Mouse (Mus musculus) heart, embryonic 13.5 days (tissue): ENCODE results near the gene Pigu. TPM values are rescaled to one million over a fixed set of nuclear protein-coding genes. Genes with fewer than 3 reads are reported as not detected.

Experiments used
- ATAC-seq: fragments of 200-750 bp; cut with Nextera tagmentation; 2 replicates; pipeline ENCODE4 v1.8.0; 2017; ENCODE audit warnings: moderate TSS enrichment; ENCODE audit not compliant: insufficient number of reproducible peaks, low FRiP score, low TSS enrichment; ENCODE audit errors: extremely low read depth
- H3K27ac ChIP-seq: fragments of 300-500 bp; sonication (generic); replicated peaks from 2 replicates; pipeline ENCODE4 v1.5.1; 2015; ENCODE audit warnings: moderate library complexity, mild to moderate bottlenecking, inconsistent platforms
- H3K27me3 ChIP-seq: fragments of 300-500 bp; sonication (generic); replicated peaks from 2 replicates; pipeline ENCODE4 v1.6.1; 2015; ENCODE audit warnings: mild to moderate bottlenecking, inconsistent platforms
- H3K36me3 ChIP-seq: fragments of 300-500 bp; sonication (generic); 2 replicates; pipeline ENCODE4 v1.6.1; 2015; ENCODE audit warnings: mild to moderate bottlenecking, inconsistent platforms
- H3K4me1 ChIP-seq: fragments of 300-500 bp; sonication (generic); 2 replicates; pipeline ENCODE4 v1.6.1; 2015; ENCODE audit warnings: inconsistent platforms
- H3K4me2 ChIP-seq: fragments of 300-500 bp; sonication (generic); 2 replicates; pipeline ENCODE4 v1.6.1; 2015; ENCODE audit warnings: inconsistent platforms, mild to moderate bottlenecking, moderate library complexity
- H3K4me3 ChIP-seq: fragments of 300-500 bp; sonication (generic); 2 replicates; pipeline ENCODE4 v1.5.1; 2015; ENCODE audit warnings: moderate library complexity, mild to moderate bottlenecking, inconsistent platforms
- H3K9ac ChIP-seq: fragments of 300-500 bp; sonication (generic); 2 replicates; pipeline ENCODE4 v1.6.1; 2015; ENCODE audit warnings: inconsistent platforms, mild to moderate bottlenecking, moderate library complexity
- H3K9me3 ChIP-seq: fragments of 300-500 bp; sonication (generic); 2 replicates; pipeline ENCODE4 v1.6.1; 2016; ENCODE audit warnings: inconsistent platforms
- WGBS: fragments of 180-500 bp; shearing (Covaris S2); methylation state at CpG from one replicate; pipeline ENCODE4 v1.1.7; 2015; ENCODE audit warnings: mixed read lengths; 5-methylcytosine and 5-hydroxymethylcytosine counted together
- polyA plus RNA-seq: library from polyadenylated mRNA; unstranded; fragments of >200 nt; fragmentation: Nextera tagmentation; extraction: Ambion mirVana; gene quantifications from 2 replicates; pipeline ENCODE4 v1.2.1, GENCODE M21; 2015

Gene Pigu
- 53.2 and 58.8 TPM in 2 replicates for polyA plus RNA-seq

DNA sequence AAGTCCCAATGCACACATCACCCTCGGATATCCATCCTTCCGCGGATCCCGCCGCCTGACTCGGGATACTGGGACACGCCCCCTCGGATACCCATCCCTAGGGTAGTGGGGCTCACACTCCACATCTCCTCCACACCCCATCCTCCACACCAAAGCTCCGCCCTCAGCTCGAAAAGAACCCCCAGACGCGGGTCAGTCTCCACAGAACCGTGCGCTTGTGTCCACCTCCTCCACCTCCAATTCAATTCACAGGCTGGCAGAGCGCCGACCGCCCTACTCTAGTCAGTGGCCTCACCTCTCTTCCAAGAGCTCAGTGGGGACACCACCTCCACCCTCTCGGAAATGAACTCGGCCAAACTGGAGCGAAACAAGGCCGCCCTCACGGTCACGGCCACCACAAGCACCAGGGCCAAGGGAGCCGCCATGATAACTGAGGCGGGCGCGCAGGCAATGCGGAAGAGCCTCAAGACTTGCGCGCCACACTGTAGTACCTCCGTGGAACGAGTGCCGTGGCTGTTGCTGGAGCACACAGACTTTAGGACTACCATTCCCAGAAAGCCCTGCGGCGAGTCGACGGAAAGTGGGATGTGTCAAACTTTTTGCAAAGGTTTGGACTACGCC lies at the start of gene Pigu:
Pigu (minus strand) TSS at position 460 of the 621 bp plus-strand sequence.
- peak; percentile 97 for ATAC-seq
- peak within 1 kb of the TSS; percentile 90 for H3K9ac ChIP-seq
- H3K4me2 ChIP-seq = peak within 1 kb of the TSS; percentile 89
- H3K4me3 ChIP-seq = peak within 1 kb of the TSS; percentile 87
- H3K9me3 ChIP-seq = no peaks in the 10 kb centered on the region
- peak within 1 kb of the TSS; percentile 81 for H3K27ac ChIP-seq
- WGBS = 1% methylated on average over 38 of the region's 38 CpGs
- H3K36me3 ChIP-seq = no peaks in the 10 kb centered on the region
- H3K27me3 ChIP-seq = no peaks in the 10 kb centered on the region
- H3K4me1 ChIP-seq = peaks cover 17% of the 10 kb centered on the region

- Histone ChIP-seq H3K27me3 (no peaks in the 10 kb centered on the region), H3K27ac (no peak overlapping the region), H3K4me1 (peaks cover 10% of the 10 kb centered on the region), H3K4me3 (no peak overlapping the region), H3K9ac (no peak overlapping the region), H3K9me3 (no peaks in the 10 kb centered on the region), H3K36me3 (peaks cover 83% of the 10 kb centered on the region), H3K4me2 (no peak overlapping the region)
- WGBS = 80% methylated on average over 1 of the region's 1 CpGs
- ATAC-seq = no peak
Measured at GRCm38 (mm10) chr2:155404635-155405034, 47.4 kb upstream of the Pigu start.

GRCm38 (mm10) chr2:155401926-155402325 lies 44.7 kb upstream of the Pigu start:
- Histone ChIP-seq H3K4me1 (peaks cover 10% of the 10 kb centered on the region), H3K4me3 (no peak overlapping the region), H3K9ac (no peak overlapping the region), H3K4me2 (no peak overlapping the region), H3K36me3 (peaks cover 77% of the 10 kb centered on the region), H3K9me3 (no peaks in the 10 kb centered on the region), H3K27me3 (no peaks in the 10 kb centered on the region), H3K27ac (no peak overlapping the region)
- ATAC-seq = no peak
- 89% methylated on average over 4 of the region's 4 CpGs for WGBS

- Histone ChIP-seq H3K9me3 (no peaks in the 10 kb centered on the region), H3K4me3 (no peak overlapping the region), H3K27ac (no peak overlapping the region), H3K27me3 (no peaks in the 10 kb centered on the region), H3K9ac (no peak overlapping the region), H3K36me3 (peaks cover 77% of the 10 kb centered on the region), H3K4me1 (peaks cover 11% of the 10 kb centered on the region), H3K4me2 (no peak overlapping the region)
- ATAC-seq = no peak
Measured at GRCm38 (mm10) chr2:155400276-155400675, 43.0 kb upstream of the Pigu start.

DNA sequence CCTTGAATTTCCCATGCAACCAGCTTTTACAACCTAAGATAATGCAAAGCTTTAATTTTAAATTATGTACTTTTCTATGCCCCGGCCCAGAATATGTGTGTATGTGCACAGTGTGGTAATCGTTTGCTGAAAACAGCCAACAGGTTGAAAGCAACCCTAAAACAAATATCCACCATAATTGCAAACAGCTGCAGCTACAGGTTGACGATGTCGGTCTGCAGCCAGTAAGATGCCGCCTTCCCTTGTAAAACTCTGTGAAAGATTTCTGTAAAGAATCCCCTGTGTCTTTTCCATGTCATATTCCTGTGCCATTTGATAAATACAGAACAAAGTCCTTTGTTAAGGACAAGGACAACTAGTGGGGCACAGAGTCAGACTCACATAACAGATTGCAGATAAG lies 37.4 kb upstream of the Pigu start:
- no peak overlapping the region for H3K4me3 ChIP-seq
- no peaks in the 10 kb centered on the region for H3K27me3 ChIP-seq
- no peak overlapping the region for H3K9ac ChIP-seq
- WGBS = 86% methylated on average over 5 of the region's 5 CpGs
- no peak overlapping the region for H3K4me2 ChIP-seq
- ATAC-seq = no peak
- no peaks in the 10 kb centered on the region for H3K9me3 ChIP-seq
- peak overlapping the region; percentile 39 for H3K27ac ChIP-seq
- peaks cover 15% of the 10 kb centered on the region for H3K4me1 ChIP-seq
- peaks cover 72% of the 10 kb centered on the region for H3K36me3 ChIP-seq

DNA sequence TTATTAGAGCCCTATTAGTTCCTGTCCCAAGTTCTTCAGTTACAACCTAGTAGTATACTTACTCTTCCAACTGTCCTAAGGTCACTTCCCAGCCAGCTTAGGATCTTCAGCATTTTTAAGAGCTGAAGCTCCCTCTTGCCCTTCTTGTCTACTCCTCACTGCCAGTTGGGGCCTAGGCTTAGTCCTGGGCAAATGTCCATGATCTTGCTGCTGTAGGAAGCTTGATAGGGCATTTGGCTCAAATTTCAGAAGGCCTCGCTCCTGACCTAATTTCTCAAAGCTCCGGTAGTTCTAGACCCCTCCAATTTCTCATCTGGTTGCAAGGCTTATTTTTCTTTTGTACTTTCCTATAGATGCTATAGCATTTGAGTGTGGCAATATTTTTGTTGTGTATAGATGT lies 31.3 kb upstream of the Pigu start:
- Histone ChIP-seq H3K4me3 (no peak overlapping the region), H3K36me3 (peaks cover 72% of the 10 kb centered on the region), H3K9ac (0 out of 2 replicates have a peak overlapping the region, but pooled peaks have one; percentile 10), H3K4me2 (no peak overlapping the region), H3K27ac (0 out of 2 replicates have a peak overlapping the region, but pooled peaks have one; percentile 9), H3K4me1 (peaks cover 53% of the 10 kb centered on the region), H3K27me3 (no peaks in the 10 kb centered on the region), H3K9me3 (no peaks in the 10 kb centered on the region)
- 87% methylated on average over 2 of the region's 2 CpGs for WGBS
- no peak for ATAC-seq

- Histone ChIP-seq H3K36me3 (peaks cover 67% of the 10 kb centered on the region), H3K9me3 (no peaks in the 10 kb centered on the region), H3K4me2 (no peak overlapping the region), H3K4me1 (peaks cover 66% of the 10 kb centered on the region), H3K27ac (no peak overlapping the region), H3K9ac (peak overlapping the region; percentile 19; the same call in 1 of the 2 replicates), H3K4me3 (no peak overlapping the region), H3K27me3 (no peaks in the 10 kb centered on the region)
- WGBS = 64% methylated on average over 4 of the region's 4 CpGs
- no peak for ATAC-seq
Measured at GRCm38 (mm10) chr2:155387052-155387451, 29.8 kb upstream of the Pigu start.

DNA sequence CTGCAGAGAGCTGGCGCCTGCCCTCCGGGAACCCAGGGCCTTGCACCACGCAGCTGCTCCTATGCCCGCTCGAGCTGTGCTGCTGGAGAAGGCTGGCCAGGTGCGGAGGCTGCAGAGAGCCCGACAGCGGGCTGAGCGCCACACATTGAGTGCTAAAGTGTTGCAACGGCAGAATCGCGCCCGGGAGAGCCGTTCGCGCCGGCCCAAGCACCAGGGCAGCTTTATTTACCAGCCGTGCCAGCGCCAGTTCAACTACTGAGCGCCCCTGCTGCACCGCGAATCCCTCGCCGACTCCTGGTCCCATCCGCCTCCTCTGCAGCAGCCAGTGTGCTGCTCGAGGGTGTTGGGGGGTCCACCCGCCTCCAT lies 29.3 kb upstream of the Pigu start:
- 36% methylated on average over 27 of the region's 27 CpGs for WGBS
- Histone ChIP-seq H3K4me2 (no peak overlapping the region), H3K9ac (peak overlapping the region; percentile 35; the same call in 1 of the 2 replicates), H3K9me3 (no peaks in the 10 kb centered on the region), H3K27me3 (no peaks in the 10 kb centered on the region), H3K27ac (no peak overlapping the region), H3K4me1 (peaks cover 66% of the 10 kb centered on the region), H3K4me3 (no peak overlapping the region), H3K36me3 (peaks cover 66% of the 10 kb centered on the region)
- no peak for ATAC-seq

DNA sequence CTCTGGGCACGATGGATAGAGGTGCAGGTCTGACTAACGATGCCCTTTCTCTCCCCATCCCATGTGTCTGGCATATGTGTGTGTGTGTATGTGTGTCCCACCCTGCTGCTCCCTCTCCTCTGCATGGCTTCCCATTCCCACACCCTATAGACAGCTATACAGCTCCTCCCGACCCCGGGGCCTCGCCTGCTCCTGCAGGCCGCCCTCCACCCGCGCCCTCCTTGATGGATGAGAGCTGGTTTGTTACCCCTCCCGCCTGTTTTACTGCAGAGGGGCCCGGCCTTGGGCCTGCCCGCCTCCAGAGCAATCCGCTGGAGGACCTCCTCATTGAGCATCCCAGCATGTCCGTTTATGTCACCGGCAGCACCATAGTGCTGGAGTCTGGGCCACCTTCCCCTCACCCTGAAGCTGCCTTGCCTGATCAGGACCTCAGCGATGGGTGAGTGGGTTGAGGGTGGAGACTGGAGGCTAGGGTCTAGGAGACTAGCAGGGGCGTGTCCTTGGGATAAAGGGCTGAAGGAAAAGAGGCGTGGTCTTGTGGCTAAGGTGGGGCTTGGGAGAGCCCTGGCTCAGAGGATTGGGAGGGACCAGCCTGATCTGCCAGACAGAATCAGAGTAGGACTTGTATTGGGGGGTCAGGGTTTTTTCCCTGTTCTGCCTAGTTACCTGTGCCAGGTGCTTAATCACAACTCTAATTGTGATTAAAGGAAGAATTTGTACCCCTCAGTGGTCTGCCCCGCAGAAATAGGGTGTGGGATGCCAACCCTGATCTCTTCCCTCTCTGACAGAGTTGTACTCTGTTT lies 28.7 kb upstream of the Pigu start:
- Histone ChIP-seq H3K4me2 (no peak overlapping the region), H3K27ac (no peak overlapping the region), H3K4me3 (no peak overlapping the region), H3K9me3 (no peaks in the 10 kb centered on the region), H3K36me3 (peaks cover 61% of the 10 kb centered on the region), H3K4me1 (peaks cover 68% of the 10 kb centered on the region), H3K9ac (peak overlapping the region; percentile 35; the same call in 1 of the 2 replicates), H3K27me3 (no peaks in the 10 kb centered on the region)
- WGBS = 59% methylated on average over 18 of the region's 18 CpGs
- ATAC-seq = no peak

DNA sequence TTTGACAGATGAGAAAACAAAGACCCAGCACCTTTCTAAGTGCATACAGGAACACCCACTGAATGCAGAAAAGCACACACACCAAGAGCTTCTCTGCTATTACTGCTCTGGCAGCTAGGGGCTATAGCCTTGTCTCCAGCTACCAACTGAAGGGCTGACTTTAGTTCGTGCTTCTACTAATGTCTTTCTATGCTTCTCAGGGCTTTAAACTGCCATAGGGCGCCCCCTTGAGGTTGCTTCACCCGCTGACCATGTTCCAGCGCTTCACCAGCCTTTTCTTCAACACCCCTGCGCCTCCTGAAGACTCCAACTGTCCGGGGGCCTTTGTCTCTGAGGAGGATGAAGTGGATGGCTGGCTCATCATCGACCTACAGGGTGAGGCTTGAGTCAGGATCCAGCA lies 27.9 kb upstream of the Pigu start:
- Histone ChIP-seq H3K27ac (no peak overlapping the region), H3K9ac (no peak overlapping the region), H3K27me3 (peaks cover 8% of the 10 kb centered on the region), H3K4me2 (no peak overlapping the region), H3K4me1 (peaks cover 72% of the 10 kb centered on the region), H3K9me3 (no peaks in the 10 kb centered on the region), H3K4me3 (no peak overlapping the region), H3K36me3 (peaks cover 52% of the 10 kb centered on the region)
- ATAC-seq = no peak
- WGBS = 28% methylated on average over 7 of the region's 7 CpGs

DNA sequence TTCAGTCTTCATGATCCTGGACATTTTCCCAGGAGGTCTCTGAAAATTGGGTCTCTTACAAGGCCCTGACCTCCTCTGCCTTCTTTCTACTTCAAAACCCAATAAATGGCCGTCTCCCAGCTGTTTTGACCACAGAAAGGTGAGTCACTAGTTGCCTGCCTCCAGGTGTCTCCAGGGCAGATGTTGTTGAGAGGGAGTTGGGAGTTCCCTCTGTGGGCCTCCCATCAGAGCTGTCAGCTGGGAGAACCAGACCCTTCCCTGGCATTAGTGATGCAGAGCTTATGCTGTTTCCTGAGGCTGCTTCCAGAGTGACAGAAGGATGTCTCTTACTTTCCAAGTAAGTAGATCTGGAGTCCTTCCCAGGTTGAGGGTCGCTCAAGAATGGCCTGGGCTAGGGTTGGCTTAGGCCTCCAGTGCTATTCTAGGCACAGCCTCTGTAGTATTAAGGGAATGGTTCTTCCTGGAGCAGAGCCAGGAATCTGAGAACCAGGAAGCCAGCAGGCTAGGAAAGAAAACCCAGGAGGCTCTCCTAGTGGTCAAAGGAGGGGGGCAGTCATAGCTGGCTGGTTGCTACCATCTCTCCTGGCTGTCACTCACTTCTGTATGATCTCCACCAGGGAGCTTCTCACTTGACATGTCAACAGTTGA lies 25.7 kb upstream of the Pigu start:
- Histone ChIP-seq H3K9ac (peak overlapping the region; percentile 97), H3K9me3 (no peaks in the 10 kb centered on the region), H3K4me2 (peak overlapping the region; percentile 91), H3K27ac (peak overlapping the region; percentile 100), H3K4me1 (peaks cover 51% of the 10 kb centered on the region), H3K4me3 (peak overlapping the region; percentile 87), H3K36me3 (peaks cover 32% of the 10 kb centered on the region), H3K27me3 (peaks cover 19% of the 10 kb centered on the region)
- 46% methylated on average over 2 of the region's 2 CpGs for WGBS
- ATAC-seq = no peak
